Mouse (Mus musculus): ENCODE measurements around the gene Dnajb1.

DNA sequence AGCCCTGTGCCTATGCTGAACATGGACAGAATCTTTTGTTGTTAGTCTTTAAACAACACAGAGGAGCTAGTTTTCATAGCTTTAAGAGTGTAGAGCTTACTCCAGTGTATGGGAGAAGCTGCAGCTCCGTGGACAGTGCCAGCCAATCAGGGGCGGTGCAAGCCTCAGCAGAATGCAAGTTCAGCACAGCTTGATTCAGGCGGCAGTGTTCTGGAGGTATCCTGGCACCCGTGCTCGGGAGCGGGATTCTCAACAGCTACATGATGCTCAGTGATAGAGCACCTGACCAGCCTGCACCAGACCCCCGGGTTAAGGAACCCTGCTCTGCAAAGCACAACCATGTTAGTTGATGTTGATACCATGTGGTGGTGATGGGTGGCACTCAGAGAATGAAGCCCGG, 52.6 kb downstream of the Dnajb1 start:
- TF ChIP-seq GATA1 (IDR thresholded peaks at IDR 0.05; ENCODE audit: borderline replicate concordance, low read length) (no peak), FLI1 (IDR thresholded peaks at IDR 0.05; ENCODE audit: low read length) (no peak)

All from megakaryocyte, embryonic 14.5 days (primary cell).